Mouse (Mus musculus): ENCODE data around the gene Inpp4a. TPM values are rescaled to one million over a fixed set of nuclear protein-coding genes. Genes with fewer than 3 reads are reported as not detected.

Gene Inpp4a
- polyA plus RNA-seq, 1 experiment = 6.7 TPM

DNA sequence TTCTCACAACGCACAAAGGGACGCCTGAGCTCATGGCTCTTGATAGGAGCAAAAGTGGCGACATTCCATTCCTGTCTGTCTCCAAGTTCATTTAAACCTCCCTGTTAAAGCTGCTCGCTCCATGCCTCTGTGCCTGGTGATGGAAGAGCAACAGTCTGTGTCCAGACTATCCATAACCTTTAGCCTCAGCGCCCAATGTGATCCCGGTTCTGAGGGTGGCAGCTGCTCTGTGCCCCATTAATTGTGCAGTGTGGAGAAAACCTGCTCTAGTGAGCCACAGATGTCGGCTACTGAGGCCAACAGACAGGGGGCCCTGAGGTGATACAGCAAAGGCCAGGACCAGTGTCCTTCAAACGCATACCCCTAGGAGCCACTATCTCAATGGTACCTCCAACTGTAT lies 100.1 kb downstream of the Inpp4a start:
- Histone ChIP-seq H3K27ac (replicated peaks; ENCODE audit: low read depth, low read length) (no peak overlapping the region), H3K4me1 (ENCODE audit: control insufficient read depth, insufficient read depth, insufficient read length, low read length) (no peaks in the 10 kb centered on the region), H3K4me3 (ENCODE audit: insufficient read depth, low read depth, low read length) (no peak overlapping the region)

DNA sequence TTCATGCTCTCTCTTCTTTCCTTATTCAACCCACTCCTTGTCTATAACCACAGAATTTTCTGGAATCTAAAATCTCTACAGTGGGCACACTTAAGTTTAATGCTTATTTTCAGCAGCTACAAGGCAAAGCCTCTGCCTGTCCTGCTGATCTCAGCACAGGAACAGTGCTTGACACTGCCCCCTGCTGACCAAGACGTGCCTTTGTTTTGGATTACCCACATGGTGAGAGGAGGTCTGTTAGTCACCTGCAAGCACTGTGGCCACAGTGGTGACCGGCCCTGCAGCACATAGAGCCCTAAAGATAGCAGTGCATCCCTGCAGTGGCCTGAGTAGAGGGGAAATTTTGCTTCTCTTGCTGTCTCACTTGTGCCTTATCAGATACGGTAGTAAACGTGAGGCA lies 102.0 kb downstream of the Inpp4a start:
- Histone ChIP-seq H3K4me3 (ENCODE audit: insufficient read depth, low read depth, low read length) (no peak overlapping the region), H3K27ac (replicated peaks; ENCODE audit: low read depth, low read length) (no peak overlapping the region), H3K4me1 (ENCODE audit: control insufficient read depth, insufficient read depth, insufficient read length, low read length) (no peaks in the 10 kb centered on the region)

GRCm38 (mm10) chr1:37405137-37405536 lies 105.5 kb downstream of the Inpp4a start:
- Histone ChIP-seq H3K4me3 (ENCODE audit: insufficient read depth, low read depth, low read length) (no peak overlapping the region), H3K27ac (replicated peaks; ENCODE audit: low read depth, low read length) (no peak overlapping the region), H3K4me1 (ENCODE audit: control insufficient read depth, insufficient read depth, insufficient read length, low read length) (no peaks in the 10 kb centered on the region)

DNA sequence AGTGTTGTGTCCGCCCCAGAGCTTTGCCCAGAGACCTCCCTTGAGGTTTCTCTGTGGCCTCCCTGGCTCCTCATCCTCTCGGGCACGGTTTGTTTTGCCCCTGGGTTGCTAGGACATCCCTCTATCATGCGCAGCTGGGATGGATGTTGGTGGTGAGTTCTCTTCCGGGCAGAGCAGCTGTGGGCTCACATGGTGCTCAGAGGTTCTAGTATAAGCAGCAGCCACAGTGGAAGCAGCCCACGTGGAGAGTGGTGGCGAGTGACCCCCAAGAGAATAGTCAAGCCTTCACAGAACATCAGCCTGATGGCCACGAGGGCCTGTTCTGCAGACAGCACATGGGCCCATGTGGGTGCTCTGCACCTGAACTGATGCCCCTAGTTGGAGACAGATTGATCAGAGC lies 107.6 kb downstream of the Inpp4a start:
- Histone ChIP-seq H3K27ac (replicated peaks; ENCODE audit: low read depth, low read length) (no peak overlapping the region), H3K4me3 (ENCODE audit: insufficient read depth, low read depth, low read length) (no peak overlapping the region), H3K4me1 (ENCODE audit: control insufficient read depth, insufficient read depth, insufficient read length, low read length) (no peaks in the 10 kb centered on the region)

DNA sequence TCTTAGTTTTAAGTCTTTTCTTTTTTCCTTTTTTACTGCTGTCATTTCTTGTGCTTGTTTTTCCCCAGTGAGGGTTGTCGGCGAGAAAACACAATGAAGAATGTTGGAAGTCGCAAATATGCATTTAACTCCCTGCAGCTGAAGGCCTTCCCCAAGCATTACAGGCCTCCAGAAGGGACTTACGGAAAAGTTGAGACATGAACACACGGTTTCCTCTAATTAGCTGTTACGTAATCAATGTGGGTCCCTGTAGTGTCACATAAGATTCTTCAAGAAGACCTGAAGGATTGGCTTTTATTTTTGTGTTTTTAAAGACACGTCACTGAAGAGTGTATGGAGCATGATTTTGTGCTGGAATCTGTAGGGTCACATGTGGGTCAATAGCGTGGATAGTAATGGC lies 108.4 kb downstream of the Inpp4a start:
- no peaks in the 10 kb centered on the region for H3K4me1 ChIP-seq (ENCODE audit: control insufficient read depth, insufficient read depth, insufficient read length, low read length)
- H3K4me3 ChIP-seq (ENCODE audit: insufficient read depth, low read depth, low read length) = no peak overlapping the region

DNA sequence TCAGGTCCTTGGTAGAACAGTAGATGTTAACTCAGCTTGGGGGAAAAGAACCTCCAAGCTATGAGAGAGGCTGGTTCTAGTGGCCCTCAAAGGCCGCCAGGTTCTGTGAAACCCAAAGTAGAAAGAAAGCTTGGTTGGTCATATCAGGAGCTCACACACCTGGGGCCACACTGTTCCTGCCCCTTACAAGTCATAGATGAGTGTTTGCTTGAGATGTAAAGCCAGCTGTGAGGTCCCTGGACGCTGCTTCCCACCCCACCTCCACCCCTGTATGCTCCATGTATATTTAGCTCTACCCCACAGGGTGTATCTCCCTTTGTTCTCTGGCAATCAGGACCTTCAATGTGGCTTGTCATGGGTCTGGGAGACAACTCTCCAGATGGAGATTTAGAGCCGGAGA lies 109.0 kb downstream of the Inpp4a start:
- H3K4me3 ChIP-seq (ENCODE audit: insufficient read depth, low read depth, low read length) = no peak overlapping the region
- H3K27ac ChIP-seq (replicated peaks; ENCODE audit: low read depth, low read length) = no peak overlapping the region
- no peaks in the 10 kb centered on the region for H3K4me1 ChIP-seq (ENCODE audit: control insufficient read depth, insufficient read depth, insufficient read length, low read length)

More for the DNA sequence above, 108.4 kb downstream of the Inpp4a start:
- no peak overlapping the region for H3K27ac ChIP-seq (replicated peaks; ENCODE audit: low read depth, low read length)

GRCm38 (mm10) chr1:37409647-37410046 lies 110.0 kb downstream of the Inpp4a start:
- Histone ChIP-seq H3K4me3 (ENCODE audit: insufficient read depth, low read depth, low read length) (no peak overlapping the region), H3K4me1 (ENCODE audit: control insufficient read depth, insufficient read depth, insufficient read length, low read length) (no peaks in the 10 kb centered on the region), H3K27ac (replicated peaks; ENCODE audit: low read depth, low read length) (no peak overlapping the region)

- Histone ChIP-seq H3K4me3 (ENCODE audit: insufficient read depth, low read depth, low read length) (no peak overlapping the region), H3K27ac (replicated peaks; ENCODE audit: low read depth, low read length) (no peak overlapping the region), H3K4me1 (ENCODE audit: control insufficient read depth, insufficient read depth, insufficient read length, low read length) (no peaks in the 10 kb centered on the region)
Measured at GRCm38 (mm10) chr1:37415394-37415793, 115.7 kb downstream of the Inpp4a start.

GRCm38 (mm10) chr1:37419420-37419819 lies 119.8 kb downstream of the Inpp4a start:
- Histone ChIP-seq H3K27ac (replicated peaks; ENCODE audit: low read depth, low read length) (no peak overlapping the region), H3K4me3 (ENCODE audit: insufficient read depth, low read depth, low read length) (no peak overlapping the region), H3K4me1 (ENCODE audit: control insufficient read depth, insufficient read depth, insufficient read length, low read length) (no peaks in the 10 kb centered on the region)

DNA sequence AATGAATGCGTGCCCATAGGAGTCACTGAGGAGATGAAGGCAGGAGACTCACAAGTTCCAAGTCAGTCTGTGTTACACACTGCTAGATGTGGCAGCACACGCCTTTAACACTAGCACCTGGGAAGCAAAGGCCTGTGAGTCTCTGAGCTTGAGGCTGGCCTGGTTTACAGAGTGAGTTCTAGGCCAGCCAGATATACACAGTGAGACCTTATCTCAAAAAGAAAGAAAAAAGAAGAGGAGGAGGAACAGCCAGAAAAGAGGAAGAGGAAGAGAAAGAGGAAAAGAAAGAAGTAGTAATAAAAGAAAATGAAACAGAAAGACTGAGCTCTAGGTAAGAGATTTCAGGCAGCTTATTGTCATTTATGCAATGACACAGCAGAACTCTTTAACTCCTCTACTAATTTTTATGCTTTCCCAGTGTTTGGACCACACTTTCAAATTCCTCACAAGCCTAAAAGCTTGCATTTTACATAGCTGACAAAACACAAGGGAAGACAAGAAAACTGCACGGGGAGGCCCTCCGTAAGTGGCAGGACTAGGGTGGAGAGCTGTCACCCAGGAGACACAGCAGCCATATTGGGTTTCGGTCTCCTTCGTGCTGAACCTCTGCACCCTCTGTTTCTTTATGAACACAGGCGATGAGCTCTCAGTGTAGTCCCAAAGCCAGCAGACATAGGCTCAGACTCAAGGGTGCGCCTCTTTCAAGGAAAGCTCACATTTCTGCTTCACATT lies 127.6 kb downstream of the Inpp4a start:
- Histone ChIP-seq H3K4me3 (ENCODE audit: insufficient read depth, low read depth, low read length) (no peak overlapping the region; the same call in 1 of the 2 replicates), H3K4me1 (ENCODE audit: control insufficient read depth, insufficient read depth, insufficient read length, low read length) (peaks cover 7% of the 10 kb centered on the region; the same call in 1 of the 2 replicates), H3K27ac (replicated peaks; ENCODE audit: low read depth, low read length) (no peak overlapping the region)

- Histone ChIP-seq H3K4me1 (ENCODE audit: control insufficient read depth, insufficient read depth, insufficient read length, low read length) (peaks cover 7% of the 10 kb centered on the region; the same call in 1 of the 2 replicates), H3K4me3 (ENCODE audit: insufficient read depth, low read depth, low read length) (peak overlapping the region; percentile 73), H3K27ac (replicated peaks; ENCODE audit: low read depth, low read length) (peak overlapping the region; percentile 93)
Measured at GRCm38 (mm10) chr1:37428911-37429310, 129.2 kb downstream of the Inpp4a start.

DNA sequence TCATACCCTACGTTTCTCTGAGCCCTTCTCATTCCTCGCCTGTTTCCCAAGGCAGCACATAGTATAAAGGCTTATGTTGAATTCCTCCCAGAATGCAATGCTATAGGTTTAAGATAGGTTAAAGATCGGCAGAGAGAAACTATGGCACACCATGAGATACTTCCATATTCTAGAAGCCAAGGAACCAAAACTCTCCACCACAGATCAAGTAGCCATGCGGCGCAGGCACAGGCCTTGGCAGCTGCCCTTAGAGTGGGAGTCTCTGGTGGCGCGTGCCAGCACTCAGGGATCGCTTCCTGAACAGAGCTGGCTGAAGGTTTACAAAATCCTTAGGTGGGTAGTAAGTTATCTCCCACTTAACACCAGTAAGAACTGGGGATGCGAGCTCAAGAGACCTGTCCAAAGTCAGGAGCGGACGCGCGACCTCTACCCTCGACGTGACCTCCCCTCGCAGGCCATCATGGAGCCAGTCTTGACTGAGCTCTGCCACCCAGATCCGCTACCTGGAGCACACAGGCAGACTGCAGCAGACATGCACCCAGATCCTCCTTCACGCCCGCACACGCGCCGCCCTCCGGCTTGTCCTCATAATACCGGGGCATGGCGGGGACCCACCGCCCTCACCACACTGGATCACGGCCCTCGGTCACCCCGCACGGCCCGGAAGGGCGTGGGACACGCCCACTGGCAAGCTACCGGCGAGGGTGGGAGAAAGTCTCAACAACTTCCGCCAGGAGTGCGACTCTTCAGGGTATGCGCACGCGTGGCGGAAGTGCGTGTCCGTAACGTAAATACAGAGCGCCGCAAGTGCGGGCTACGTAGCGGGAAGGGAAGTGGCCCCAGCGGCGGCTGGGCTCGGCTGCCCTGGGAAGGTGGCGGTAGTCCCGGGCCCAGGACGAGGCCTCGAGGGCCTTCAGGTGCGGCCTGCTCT lies 130.0 kb downstream of the Inpp4a start, which contains the start of the genes Coa5 and Unc50:
Gene Coa5, minus strand, starts transcription at position 738 of the 931 bp plus-strand sequence.
Gene Unc50, plus strand, starts transcription at position 774 of the 931 bp plus-strand sequence.
- H3K4me1 ChIP-seq (ENCODE audit: control insufficient read depth, insufficient read depth, insufficient read length, low read length) = peaks cover 7% of the 10 kb centered on the region; the same call in 1 of the 2 replicates
- peak within 1 kb of the TSS; percentile 90 for H3K4me3 ChIP-seq (ENCODE audit: insufficient read depth, low read depth, low read length)
- H3K27ac ChIP-seq (replicated peaks; ENCODE audit: low read depth, low read length) = peak within 1 kb of the TSS; percentile 93

DNA sequence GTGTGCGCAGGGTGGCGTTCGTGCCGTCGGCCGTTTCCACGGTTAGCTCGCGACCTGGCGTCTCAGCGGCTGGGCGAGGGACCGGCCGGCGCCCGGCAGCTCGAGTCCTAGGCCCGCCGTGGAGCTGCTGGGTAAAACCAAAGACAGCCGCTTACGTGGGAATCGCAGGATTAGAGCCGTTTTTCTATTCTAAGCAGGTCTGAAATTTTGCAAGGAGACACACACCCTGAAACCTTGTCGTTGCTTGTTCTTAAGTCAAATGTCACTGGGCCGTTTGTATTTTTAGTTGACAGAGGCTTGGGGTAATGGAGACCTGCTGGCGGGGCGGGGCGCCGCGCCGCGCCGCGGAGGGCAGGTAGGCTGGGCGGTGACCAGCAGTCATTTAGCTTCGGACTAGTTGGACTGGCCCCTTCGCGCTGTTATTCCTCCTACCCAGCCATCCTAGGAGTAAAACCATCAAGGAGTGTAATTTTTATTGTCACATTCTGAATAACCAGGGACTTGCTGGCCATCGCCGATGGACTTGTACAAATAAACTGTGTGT lies 130.7 kb downstream of the Inpp4a start:
- Histone ChIP-seq H3K4me1 (ENCODE audit: control insufficient read depth, insufficient read depth, insufficient read length, low read length) (peaks cover 7% of the 10 kb centered on the region; the same call in 1 of the 2 replicates), H3K27ac (replicated peaks; ENCODE audit: low read depth, low read length) (peak overlapping the region; percentile 62), H3K4me3 (ENCODE audit: insufficient read depth, low read depth, low read length) (peak overlapping the region; percentile 90)

GRCm38 (mm10) chr1:37436419-37436818 lies 136.8 kb downstream of the Inpp4a start:
- Histone ChIP-seq H3K4me3 (ENCODE audit: insufficient read depth, low read depth, low read length) (no peak overlapping the region), H3K4me1 (ENCODE audit: control insufficient read depth, insufficient read depth, insufficient read length, low read length) (no peaks in the 10 kb centered on the region), H3K27ac (replicated peaks; ENCODE audit: low read depth, low read length) (no peak overlapping the region)

Data from brown adipose tissue, adult 24 weeks (tissue).